Mouse (Mus musculus): ENCODE results near the gene Ptms.

- TF ChIP-seq POLR2A (IDR thresholded peaks at IDR 0.05; ENCODE audit: borderline replicate concordance, extremely low read depth, low read depth, low read length) (no peak), CTCF (IDR thresholded peaks at IDR 0.05; ENCODE audit: insufficient read depth, low read length) (no peak)
Observed at GRCm38 (mm10) chr6:124881821-124882220, 38.1 kb downstream of the Ptms start.
